Mouse (Mus musculus): ENCODE measurements around the gene Tsacc. TPM values are rescaled to one million over a fixed set of nuclear protein-coding genes. Genes with fewer than 3 reads are reported as not detected.

Tsacc gene
- polyA plus RNA-seq, 1 experiment: 4.0 TPM

- Histone ChIP-seq H3K27me3 (ENCODE audit: control insufficient read depth, insufficient read depth, low read length) (no peaks in the 10 kb centered on the region), H3K27ac (ENCODE audit: insufficient read depth, low read length) (no peak overlapping the region), H3K4me3 (replicated peaks; ENCODE audit: insufficient read depth, low read depth, low read length) (no peak overlapping the region), H3K4me1 (ENCODE audit: control insufficient read depth, insufficient read depth, low read length) (peaks cover 52% of the 10 kb centered on the region)
- 81% methylated on average over 8 of the region's 8 CpGs for WGBS
- TF ChIP-seq POLR2A (IDR thresholded peaks at IDR 0.05; ENCODE audit: borderline replicate concordance, insufficient read depth, low read length) (no peak), CTCF (IDR thresholded peaks at IDR 0.05; ENCODE audit: borderline replicate concordance, insufficient read depth, low read depth, low read length) (no peak)
- no peak for DNase-seq
These were observed 62.8 kb downstream of the Tsacc start for GRCm38 (mm10) chr3:88234041-88234440.

GRCm38 (mm10) chr3:88232851-88233649 is 63.7 kb downstream of the Tsacc start:
- WGBS: 58% methylated on average over 7 of the region's 7 CpGs
- Histone ChIP-seq H3K4me3 (replicated peaks; ENCODE audit: insufficient read depth, low read depth, low read length) (no peak overlapping the region), H3K4me1 (ENCODE audit: control insufficient read depth, insufficient read depth, low read length) (peaks cover 52% of the 10 kb centered on the region), H3K27ac (ENCODE audit: insufficient read depth, low read length) (no peak overlapping the region), H3K27me3 (ENCODE audit: control insufficient read depth, insufficient read depth, low read length) (no peaks in the 10 kb centered on the region)
- TF ChIP-seq CTCF (IDR thresholded peaks at IDR 0.05; ENCODE audit: borderline replicate concordance, insufficient read depth, low read depth, low read length) (no peak), POLR2A (IDR thresholded peaks at IDR 0.05; ENCODE audit: borderline replicate concordance, insufficient read depth, low read length) (no peak)
- peak; percentile 48 to 58 for DNase-seq

Other genes starting within 250 kb of the Tsacc start
- 118 and 120 TPM in 2 replicates for gene Naxe, start 238.5 kb downstream of the Tsacc start, polyA plus RNA-seq (2012; rRNA removed)
- gene Ttc24, start 218.7 kb downstream of the Tsacc start, polyA plus RNA-seq (2012; rRNA removed): not detected in 2 replicates
- gene Iqgap3, start 215.0 kb downstream of the Tsacc start, polyA plus RNA-seq (2012; rRNA removed): 0.11 and 0.14 TPM in 2 replicates
- gene Mef2d, start 154.6 kb downstream of the Tsacc start, polyA plus RNA-seq (2012; rRNA removed): 102 and 116 TPM in 2 replicates
- 0.08 and 0.17 TPM in 2 replicates for gene Rhbg, start 42.3 kb downstream of the Tsacc start, polyA plus RNA-seq (2012; rRNA removed)
- 0.10 TPM in 1 of 2 replicates, not detected in the other for gene Gm38392, start 9.8 kb downstream of the Tsacc start, polyA plus RNA-seq (2012; rRNA removed)
- 189 and 197 TPM in 2 replicates for gene Cct3, start 117 bp upstream of the Tsacc start, polyA plus RNA-seq (2012; rRNA removed)
- 109 and 110 TPM in 2 replicates for gene Glmp, start 28.0 kb upstream of the Tsacc start, polyA plus RNA-seq (2012; rRNA removed)
- gene Tmem79, start 39.1 kb upstream of the Tsacc start, polyA plus RNA-seq (2012; rRNA removed): 0.81 and 1.3 TPM in 2 replicates
- 103 and 115 TPM in 2 replicates for gene Smg5, start 39.3 kb upstream of the Tsacc start, polyA plus RNA-seq (2012; rRNA removed)
- gene Paqr6, start 67.6 kb upstream of the Tsacc start, polyA plus RNA-seq (2012; rRNA removed): 74.2 and 81.5 TPM in 2 replicates
- gene Bglap3, start 75.7 kb upstream of the Tsacc start, polyA plus RNA-seq (2012; rRNA removed): 0.41 and 0.65 TPM in 2 replicates
- 2.1 TPM in 1 of 2 replicates, not detected in the other for gene Bglap2, start 81.7 kb upstream of the Tsacc start, polyA plus RNA-seq (2012; rRNA removed)
- gene Bglap, start 87.5 kb upstream of the Tsacc start, polyA plus RNA-seq (2012; rRNA removed): 0.57 TPM in 1 of 2 replicates, not detected in the other
- gene Pmf1, start 113.3 kb upstream of the Tsacc start, polyA plus RNA-seq (2012; rRNA removed): 13.8 and 14.5 TPM in 2 replicates
- gene Slc25a44, start 128.1 kb upstream of the Tsacc start, polyA plus RNA-seq (2012; rRNA removed): 57.6 and 61.2 TPM in 2 replicates
- gene Sema4a, start 164.2 kb upstream of the Tsacc start, polyA plus RNA-seq (2012; rRNA removed): 31.6 and 31.8 TPM in 2 replicates
- 51.4 and 57.1 TPM in 2 replicates for gene Lmna, start 213.0 kb upstream of the Tsacc start, polyA plus RNA-seq (2012; rRNA removed)
- 1.2 and 1.3 TPM in 2 replicates for gene Mex3a, start 235.4 kb upstream of the Tsacc start, polyA plus RNA-seq (2012; rRNA removed)

Measured in cerebellum, adult 2 months (tissue).